Mouse (Mus musculus) layer of hippocampus, postnatal 36 days (tissue): ENCODE data around the gene Gper1. TPM values are rescaled to one million over a fixed set of nuclear protein-coding genes. Genes with fewer than 3 reads are reported as not detected.

ENCODE experiments used
- DNase-seq, 2 experiments: peaks; one replicate each; pipeline ENCODE4 v3.0.0; 2022
- total RNA-seq, 2 experiments: library from RNA; stranded (reverse); gene quantifications; 2 replicates each; pipeline ENCODE4 v1.2.3; 2021

The Gper1 gene
- 1 to 10 TPM; 2.5 to 2.7 TPM for total RNA-seq

- no peak for DNase-seq
These were observed at the start of gene Gper1 for GRCm38 (mm10) chr5:139423026-139423865. Gene Gper1, plus strand, starts transcription at chr5:139423151.

GRCm38 (mm10) chr5:139373889-139374444 is 49.0 kb upstream of the Gper1 start:
- no peak for DNase-seq

- no peak for DNase-seq
These were observed 48.1 kb upstream of the Gper1 start for GRCm38 (mm10) chr5:139374841-139375240.

- DNase-seq, result no peak
These were observed 45.3 kb upstream of the Gper1 start, which contains the start of gene Gpr146 for GRCm38 (mm10) chr5:139377468-139378270. Gene Gpr146, plus strand, starts transcription at chr5:139377697.

- DNase-seq, result no peak
These were observed 44.7 kb upstream of the Gper1 start for GRCm38 (mm10) chr5:139378271-139378556.

GRCm38 (mm10) chr5:139378986-139379629 is 43.8 kb upstream of the Gper1 start:
- DNase-seq, result no peak

GRCm38 (mm10) chr5:139379771-139380384 is 43.1 kb upstream of the Gper1 start:
- no peak for DNase-seq

GRCm38 (mm10) chr5:139380385-139381248 is 42.3 kb upstream of the Gper1 start:
- peak; percentile 84 to 88 for DNase-seq

- no peak for DNase-seq
These were observed 41.1 kb upstream of the Gper1 start for GRCm38 (mm10) chr5:139381586-139382513.

GRCm38 (mm10) chr5:139382760-139383159 is 40.2 kb upstream of the Gper1 start:
- no peak for DNase-seq

GRCm38 (mm10) chr5:139383234-139383633 is 39.7 kb upstream of the Gper1 start:
- no peak for DNase-seq

GRCm38 (mm10) chr5:139384531-139384930 is 38.4 kb upstream of the Gper1 start:
- no peak for DNase-seq

- no peak for DNase-seq
These were observed 36.9 kb upstream of the Gper1 start for GRCm38 (mm10) chr5:139386047-139386446.

- no peak for DNase-seq
These were observed 35.4 kb upstream of the Gper1 start for GRCm38 (mm10) chr5:139387329-139388194.

- DNase-seq, result no peak
These were observed 34.8 kb upstream of the Gper1 start for GRCm38 (mm10) chr5:139388195-139388570.

GRCm38 (mm10) chr5:139388694-139389675 is 34.0 kb upstream of the Gper1 start:
- DNase-seq, result peak; percentile 55 to 73

- peak; percentile 46 to 60 for DNase-seq
These were observed 33.3 kb upstream of the Gper1 start for GRCm38 (mm10) chr5:139389676-139390061.
